Mouse (Mus musculus): Measurements from ENCODE around the gene D17H6S53E.

DNA sequence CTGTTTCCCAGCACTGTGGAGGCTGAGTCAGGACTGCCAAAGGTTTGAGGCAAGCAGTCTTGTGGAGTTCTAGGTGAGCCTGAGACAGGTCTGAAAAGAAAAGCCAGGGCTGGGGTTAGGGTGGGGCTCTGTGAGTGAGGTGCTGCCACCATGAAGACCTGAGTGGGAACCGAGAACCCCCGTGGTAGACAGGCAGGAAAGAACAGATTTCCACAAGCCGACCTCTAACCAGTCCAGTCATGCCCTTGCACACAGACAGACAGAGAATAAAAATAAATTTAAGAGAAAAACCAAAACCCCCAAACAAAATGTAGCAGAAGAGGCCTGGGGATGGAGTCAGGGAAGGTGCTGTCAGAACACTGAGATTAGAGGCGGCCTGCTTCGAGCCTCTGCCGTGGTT lies 49.2 kb downstream of the D17H6S53E start:
- TF ChIP-seq POLR2A (IDR thresholded peaks at IDR 0.05; ENCODE audit: insufficient read depth, low read length) (no peak), CTCF (IDR thresholded peaks at IDR 0.05; ENCODE audit: low read depth, low read length) (no peak), EP300 (IDR thresholded peaks at IDR 0.05; ENCODE audit: insufficient read depth, low read depth, low read length) (no peak)
